Mouse (Mus musculus) MEL (cell line): ENCODE data around the gene Nfix. TPM values are rescaled to one million over a fixed set of nuclear protein-coding genes. Genes with fewer than 3 reads are reported as not detected.

ENCODE experiments used
- DNase-seq: peaks from one replicate; pipeline ENCODE4 v3.0.0; 2011; ENCODE audit warnings: low read depth, low spot score
- H3K27ac ChIP-seq: 2 replicates; pipeline ENCODE4 v1.5.1; 2012; ENCODE audit warnings: low read depth, mild to moderate bottlenecking, control low read depth, low read length, moderate library complexity; ENCODE audit not compliant: control insufficient read depth
- H3K27me3 ChIP-seq, 2 experiments: fragments of 150-350 bp in 1 of 2; sonication (generic) in 1 of 2; 2 replicates each; pipeline ENCODE4 v1.6.1; 2012; ENCODE audit warnings: low read length in 2 of 2, mild to moderate bottlenecking in 2 of 2, improper control_type of control experiment in 1 of 2, moderate library complexity in 1 of 2; ENCODE audit not compliant: insufficient read depth in 2 of 2, control insufficient read depth in 1 of 2
- H3K36me3 ChIP-seq, 2 experiments: 2 replicates each; pipeline ENCODE4 v1.6.1; 2012 to 2014; ENCODE audit warnings: low read length in 2 of 2, improper control_type of control experiment in 1 of 2, inconsistent platforms in 1 of 2, mild to moderate bottlenecking in 1 of 2; ENCODE audit not compliant: insufficient read depth in 2 of 2, control insufficient read depth in 1 of 2
- H3K4me1 ChIP-seq, 2 experiments: fragments of 150-350 bp in 1 of 2; sonication (generic) in 1 of 2; 2 replicates each; pipeline ENCODE4 v1.6.1; 2012; ENCODE audit warnings: low read length in 2 of 2, improper control_type of control experiment in 1 of 2, mild to moderate bottlenecking in 1 of 2; ENCODE audit not compliant: insufficient read depth in 2 of 2, control insufficient read depth in 1 of 2
- H3K4me3 ChIP-seq, 2 experiments: fragments of 150-350 bp in 1 of 2; sonication (generic) in 1 of 2; 2 replicates each; pipeline ENCODE4 v1.5.1; 2012; ENCODE audit warnings: low read depth in 2 of 2, low read length in 2 of 2, mild to moderate bottlenecking in 2 of 2, moderate library complexity in 2 of 2, control low read depth in 1 of 2, improper control_type of control experiment in 1 of 2; ENCODE audit not compliant: control insufficient read depth in 1 of 2, insufficient read depth in 1 of 2
- H3K79me2 ChIP-seq: 2 replicates; pipeline ENCODE4 v1.6.1; 2012; ENCODE audit warnings: mild to moderate bottlenecking, low read length, moderate library complexity; ENCODE audit not compliant: control insufficient read depth, poor library complexity, insufficient read depth
- H3K9ac ChIP-seq: 2 replicates; pipeline ENCODE4 v1.6.1; 2012; ENCODE audit warnings: low read depth, mild to moderate bottlenecking, control low read depth, low read length, moderate library complexity; ENCODE audit not compliant: control insufficient read depth, poor library complexity, severe bottlenecking
- H3K9me3 ChIP-seq: fragments of 150-350 bp; sonication (generic); replicated peaks from 2 replicates; pipeline ENCODE4 v1.6.1; 2012; ENCODE audit warnings: mild to moderate bottlenecking, low read length, improper control_type of control experiment, moderate library complexity; ENCODE audit not compliant: insufficient read depth
- CHD1 ChIP-seq: IDR thresholded peaks from 2 replicates; pipeline ENCODE4 v1.6.1; 2012; ENCODE audit warnings: low read depth, mild to moderate bottlenecking, inconsistent platforms, low read length, improper control_type of control experiment
- CHD2 ChIP-seq: IDR thresholded peaks from 2 replicates; pipeline ENCODE4 v1.6.1; 2011; ENCODE audit warnings: low read length, improper control_type of control experiment
- CTCF ChIP-seq, 3 experiments: IDR thresholded peaks in 2 of 3; conservative IDR thresholded peaks in 1 of 3; 2 replicates each; pipeline ENCODE4 v1.5.1; 2011 to 2012; ENCODE audit warnings: low read length in 3 of 3, low read depth in 2 of 3, mild to moderate bottlenecking in 2 of 3, improper control_type of control experiment in 1 of 3, inconsistent platforms in 1 of 3, mixed read lengths in 1 of 3, moderate library complexity in 1 of 3; ENCODE audit not compliant: control insufficient read depth in 1 of 3, insufficient read depth in 1 of 3, poor library complexity in 1 of 3, severe bottlenecking in 1 of 3
- GATA1 ChIP-seq: IDR thresholded peaks from 2 replicates; pipeline ENCODE4 v1.6.1; 2011; ENCODE audit warnings: low read depth, low read length, improper control_type of control experiment
- HCFC1 ChIP-seq: IDR thresholded peaks from 2 replicates; pipeline ENCODE4 v1.6.1; 2012; ENCODE audit warnings: low read depth, mild to moderate bottlenecking, inconsistent platforms, low read length, improper control_type of control experiment, moderate library complexity
- KAT2A ChIP-seq: conservative IDR thresholded peaks from 2 replicates; pipeline ENCODE4 v1.6.1; 2012; ENCODE audit warnings: low read depth, low read length, improper control_type of control experiment, inconsistent platforms
- MAX ChIP-seq: IDR thresholded peaks from 2 replicates; pipeline ENCODE4 v1.6.1; 2011; ENCODE audit warnings: low read length, improper control_type of control experiment
- MYC ChIP-seq: IDR thresholded peaks from 2 replicates; pipeline ENCODE4 v1.6.1; 2011; ENCODE audit warnings: low read depth, mild to moderate bottlenecking, low read length, improper control_type of control experiment, moderate library complexity
- NELFE ChIP-seq: IDR thresholded peaks from 2 replicates; pipeline ENCODE4 v1.6.1; 2011; ENCODE audit warnings: low read depth, low read length, improper control_type of control experiment
- NRF1 ChIP-seq: IDR thresholded peaks from 2 replicates; pipeline ENCODE4 v1.6.1; 2014; ENCODE audit warnings: low read depth, mild to moderate bottlenecking, inconsistent platforms, low read length, improper control_type of control experiment, moderate library complexity; ENCODE audit not compliant: poor library complexity, insufficient read depth, severe bottlenecking
- RAD21 ChIP-seq: IDR thresholded peaks from 2 replicates; pipeline ENCODE4 v1.6.1; 2011; ENCODE audit warnings: mild to moderate bottlenecking, low read depth, low read length, improper control_type of control experiment
- RCOR1 ChIP-seq: IDR thresholded peaks from 2 replicates; pipeline ENCODE4 v1.6.1; 2012; ENCODE audit warnings: low read depth, mild to moderate bottlenecking, inconsistent platforms, low read length, improper control_type of control experiment
- SIN3A ChIP-seq: IDR thresholded peaks from 2 replicates; pipeline ENCODE4 v1.6.1; 2012; ENCODE audit warnings: low read length, improper control_type of control experiment, inconsistent platforms
- SMC3 ChIP-seq: IDR thresholded peaks from 2 replicates; pipeline ENCODE4 v1.6.1; 2011; ENCODE audit warnings: low read depth, low read length, improper control_type of control experiment
- TCF12 ChIP-seq: IDR thresholded peaks from 2 replicates; pipeline ENCODE4 v1.6.1; 2014; ENCODE audit warnings: low read depth, mild to moderate bottlenecking, inconsistent platforms, low read length, improper control_type of control experiment, moderate library complexity
- UBTF ChIP-seq: IDR thresholded peaks from 2 replicates; pipeline ENCODE4 v1.6.1; 2012; ENCODE audit warnings: low read depth, mild to moderate bottlenecking, inconsistent platforms, low read length, improper control_type of control experiment, moderate library complexity, borderline replicate concordance; ENCODE audit not compliant: insufficient read depth
- USF1 ChIP-seq: IDR thresholded peaks from 2 replicates; pipeline ENCODE4 v1.6.1; 2014; ENCODE audit warnings: low read depth, mild to moderate bottlenecking, inconsistent platforms, low read length, improper control_type of control experiment, moderate library complexity
- USF2 ChIP-seq, 2 experiments: IDR thresholded peaks; 2 replicates each; pipeline ENCODE4 v1.6.1; 2011 to 2012; ENCODE audit warnings: improper control_type of control experiment in 2 of 2, low read length in 2 of 2, borderline replicate concordance in 1 of 2, inconsistent platforms in 1 of 2, low read depth in 1 of 2, mild to moderate bottlenecking in 1 of 2; ENCODE audit not compliant: insufficient read depth in 1 of 2
- ZMIZ1 ChIP-seq: IDR thresholded peaks from 2 replicates; pipeline ENCODE4 v1.6.1; 2012; ENCODE audit warnings: low read depth, mild to moderate bottlenecking, inconsistent platforms, low read length, improper control_type of control experiment, moderate library complexity
- polyA plus RNA-seq, 2 experiments: library from polyadenylated mRNA; stranded (reverse) in 1 of 2; unstranded in 1 of 2; fragments of >175 nt in 1 of 2; fragments of >200 nt in 1 of 2; gene quantifications; 2 replicates each; pipeline versions ENCODE4 v1.2.1 to v1.2.4; 2012; ENCODE audit warnings: low replicate concordance in 2 of 2, low read depth in 1 of 2; ENCODE audit not compliant: insufficient read length in 2 of 2, insufficient read depth in 1 of 2, missing spikeins in 1 of 2
- total RNA-seq: library from RNA; depleted of rRNA; stranded (reverse); fragments of 300-350 nt; gene quantifications from 2 replicates; pipeline ENCODE4 v1.2.3, GENCODE M21; 2012

The Nfix gene
- total and polyA plus RNA-seq, 3 experiments: 14.4 to 29.1 TPM; not detected in 1

DNA sequence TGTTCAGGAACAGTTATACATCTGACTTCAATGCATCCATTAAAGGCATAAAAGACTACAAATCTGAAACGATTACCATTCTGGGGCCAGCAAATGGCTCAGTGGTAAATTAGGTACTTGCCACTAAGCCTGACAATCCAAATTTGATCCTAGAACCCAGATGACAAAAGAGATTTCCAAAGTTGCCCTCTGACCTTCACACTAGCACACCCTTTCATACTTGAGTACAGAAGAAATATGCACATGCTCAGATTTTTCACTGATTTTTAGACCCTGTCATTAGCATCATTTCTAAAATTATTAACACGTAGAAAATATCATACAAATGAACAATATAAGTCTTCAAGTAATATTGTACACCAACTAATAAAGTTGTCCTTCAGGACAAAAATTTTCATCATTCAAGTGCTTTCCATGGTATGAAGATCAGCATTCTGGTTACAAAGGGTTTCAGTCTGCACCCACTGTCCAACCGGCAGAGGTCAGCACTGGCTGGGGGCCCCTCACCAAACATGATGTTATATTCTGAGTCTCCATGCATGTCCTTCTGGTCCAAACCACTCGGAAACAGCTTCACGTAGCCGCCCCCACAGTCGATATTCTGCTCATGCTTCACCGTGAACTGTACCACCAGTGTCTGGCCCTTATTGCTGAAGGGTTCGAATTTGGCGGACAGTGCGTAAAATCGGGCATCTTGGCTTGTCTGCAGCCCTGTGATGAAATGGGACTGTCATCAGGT, 45.4 kb upstream of the Nfix start:
- H3K4me1 ChIP-seq: peaks cover 7 to 18% of the 10 kb centered on the region in 2 experiments; a peak in 3 of 4 replicates
- peak overlapping the region; percentile 92 for H3K9ac ChIP-seq
- H3K36me3 ChIP-seq: peaks cover 13 to 31% of the 10 kb centered on the region in 2 experiments
- DNase-seq: peak; percentile 52
- H3K27ac ChIP-seq: peak overlapping the region; percentile 73
- no peaks in the 10 kb centered on the region for H3K9me3 ChIP-seq
- no peaks in the 10 kb centered on the region for H3K27me3 ChIP-seq
- TF ChIP-seq CHD1 (peak; percentile 97), NELFE (no peak), TCF12 (no peak), SMC3 (no peak), UBTF (no peak), SIN3A (peak; percentile 18; the same call in 1 of the 2 replicates), RCOR1 (no peak), KAT2A (no peak), USF2 (IDR thresholded peaks at IDR 0.05; ENCODE audit: borderline replicate concordance in 1 of 2, insufficient read depth in 1 of 2, low read depth in 1 of 2, low read length in 2 of 2) (no peak), RAD21 (no peak), ZMIZ1 (no peak), MAX (no peak), CTCF (IDR thresholded peaks at IDR 0.05 in 2 of 3, conservative IDR thresholded peaks at IDR 0.05 in 1 of 3; ENCODE audit: control insufficient read depth in 1 of 3, insufficient read depth in 1 of 3, low read depth in 2 of 3, low read length in 3 of 3, poor library complexity in 1 of 3, severe bottlenecking in 1 of 3) (peak in 2 of 3 experiments; percentile 18 to 50; a peak in 4 of 6 replicates), USF1 (no peak), MYC (no peak), NRF1 (no peak), CHD2 (no peak)
- H3K4me3 ChIP-seq: peak overlapping the region; percentile 76 to 85
- peaks cover 31% of the 10 kb centered on the region for H3K79me2 ChIP-seq

- TF ChIP-seq GATA1 (no peak), KAT2A (no peak), HCFC1 (0 out of 2 replicates have a peak, but pooled peaks have one; percentile 18)
- peak overlapping the region; percentile 92 for H3K9ac ChIP-seq
- peaks cover 40% of the 10 kb centered on the region for H3K79me2 ChIP-seq
- peak; percentile 63 for DNase-seq
- peaks cover 7 to 18% of the 10 kb centered on the region in 2 experiments; a peak in 3 of 4 replicates for H3K4me1 ChIP-seq
- H3K27me3 ChIP-seq: no peaks in the 10 kb centered on the region
- H3K4me3 ChIP-seq: peak overlapping the region; percentile 76 to 85
- H3K27ac ChIP-seq: peak overlapping the region; percentile 35
- no peaks in the 10 kb centered on the region for H3K9me3 ChIP-seq
- peaks cover 13 to 34% of the 10 kb centered on the region in 2 experiments for H3K36me3 ChIP-seq
Measured at GRCm38 (mm10) chr8:84844397-84845070, 44.4 kb upstream of the Nfix start.
